Mouse (Mus musculus): ENCODE results near the gene Wbp2. TPM values are rescaled to one million over a fixed set of nuclear protein-coding genes. Genes with fewer than 3 reads are reported as not detected.

The Wbp2 gene
- polyA plus RNA-seq, 1 experiment from 2014 or later, result 63.3 TPM

DNA sequence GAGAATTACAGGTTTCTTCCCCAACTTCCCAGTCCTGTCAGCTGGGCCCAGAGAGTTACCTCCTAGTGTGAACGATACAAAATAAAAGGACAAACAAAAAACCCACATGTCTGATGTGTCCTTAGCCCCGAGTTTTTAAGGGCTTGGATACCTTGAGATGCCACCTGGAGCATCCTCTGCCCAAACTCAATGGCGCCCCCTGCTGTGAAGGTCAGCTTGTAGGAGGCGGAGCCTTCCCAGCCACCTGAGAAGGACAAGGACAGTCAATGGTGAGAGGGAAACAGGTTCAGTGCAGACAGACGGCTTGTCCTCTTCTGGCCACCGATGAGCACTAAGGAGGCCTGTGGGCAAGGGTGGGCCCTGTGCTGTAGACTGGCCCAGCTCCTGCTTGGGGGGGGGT is 5.7 kb downstream of the Wbp2 start:
- Histone ChIP-seq H3K36me3 (replicated peaks; ENCODE audit: insufficient read depth, low read length) (peaks cover 59% of the 10 kb centered on the region), H3K9ac (replicated peaks) (no peak overlapping the region), H3K27me3 (ENCODE audit: insufficient read depth, low read length) (no peaks in the 10 kb centered on the region), H3K4me2 (ENCODE audit: low read depth, low read length) (no peak overlapping the region), H3K27ac (ENCODE audit: low read depth) (no peak overlapping the region), H3K4me3 (ENCODE audit: low read depth, low read length) (no peak overlapping the region), H3K9me3 (ENCODE audit: low read length) (no peaks in the 10 kb centered on the region), H3K4me1 (ENCODE audit: insufficient read depth) (peaks cover 52% of the 10 kb centered on the region)
- TF ChIP-seq CTCF (IDR thresholded peaks at IDR 0.05; ENCODE audit: low read depth), result peak; percentile 85
- no peak for TF ChIP-seq EP300 (IDR thresholded peaks at IDR 0.05; ENCODE audit: low read depth)
- ATAC-seq, result no peak
- DNase-seq, result peak; percentile 86
- WGBS (ENCODE audit: insufficient replicate concordance), result 60% methylated on average over 6 of the region's 6 CpGs

GRCm38 (mm10) chr11:116079511-116079910 is 7.3 kb downstream of the Wbp2 start:
- peaks cover 50% of the 10 kb centered on the region for H3K36me3 ChIP-seq (replicated peaks; ENCODE audit: insufficient read depth, low read length)
- ATAC-seq, result no peak
- H3K4me2 ChIP-seq (ENCODE audit: low read depth, low read length), result no peak overlapping the region
- H3K9ac ChIP-seq (replicated peaks), result no peak overlapping the region
- DNase-seq, result no peak
- no peak for TF ChIP-seq EP300 (IDR thresholded peaks at IDR 0.05; ENCODE audit: low read depth)
- no peak for TF ChIP-seq CTCF (IDR thresholded peaks at IDR 0.05; ENCODE audit: low read depth)
- peaks cover 42% of the 10 kb centered on the region for H3K4me1 ChIP-seq (ENCODE audit: insufficient read depth)
- 70% methylated on average over 10 of the region's 10 CpGs for WGBS (ENCODE audit: insufficient replicate concordance)
- no peaks in the 10 kb centered on the region for H3K27me3 ChIP-seq (ENCODE audit: insufficient read depth, low read length)
- no peak overlapping the region for H3K4me3 ChIP-seq (ENCODE audit: low read depth, low read length)
- H3K9me3 ChIP-seq (ENCODE audit: low read length), result no peaks in the 10 kb centered on the region
- no peak overlapping the region for H3K27ac ChIP-seq (ENCODE audit: low read depth)

GRCm38 (mm10) chr11:116078676-116079320 is 8.0 kb downstream of the Wbp2 start:
- TF ChIP-seq EP300 (IDR thresholded peaks at IDR 0.05; ENCODE audit: low read depth) (no peak), CTCF (IDR thresholded peaks at IDR 0.05; ENCODE audit: low read depth) (no peak)
- DNase-seq (no peak), ATAC-seq (no peak)
- Histone ChIP-seq H3K36me3 (replicated peaks; ENCODE audit: insufficient read depth, low read length) (peaks cover 49% of the 10 kb centered on the region), H3K4me2 (ENCODE audit: low read depth, low read length) (peak overlapping the region; percentile 77), H3K4me1 (ENCODE audit: insufficient read depth) (peaks cover 35% of the 10 kb centered on the region), H3K27me3 (ENCODE audit: insufficient read depth, low read length) (no peaks in the 10 kb centered on the region), H3K4me3 (ENCODE audit: low read depth, low read length) (no peak overlapping the region), H3K9ac (replicated peaks) (no peak overlapping the region), H3K9me3 (ENCODE audit: low read length) (no peaks in the 10 kb centered on the region), H3K27ac (ENCODE audit: low read depth) (peak overlapping the region; percentile 95; the same call in 1 of the 2 replicates)
- 60% methylated on average over 10 of the region's 10 CpGs for WGBS (ENCODE audit: insufficient replicate concordance)

GRCm38 (mm10) chr11:116078221-116078620 is 8.6 kb downstream of the Wbp2 start:
- Histone ChIP-seq H3K4me1 (ENCODE audit: insufficient read depth) (peaks cover 31% of the 10 kb centered on the region), H3K36me3 (replicated peaks; ENCODE audit: insufficient read depth, low read length) (peaks cover 43% of the 10 kb centered on the region)
- ATAC-seq, result peak; percentile 13

GRCm38 (mm10) chr11:116077446-116078204 is 9.2 kb downstream of the Wbp2 start, which contains the start of gene Unc13d:
TSS of gene Unc13d (minus strand) at chr11:116077961.
- Histone ChIP-seq H3K4me3 (ENCODE audit: low read depth, low read length) (peak within 1 kb of the TSS; percentile 59), H3K9me3 (ENCODE audit: low read length) (no peaks in the 10 kb centered on the region), H3K4me1 (ENCODE audit: insufficient read depth) (peaks cover 31% of the 10 kb centered on the region), H3K36me3 (replicated peaks; ENCODE audit: insufficient read depth, low read length) (peaks cover 39% of the 10 kb centered on the region), H3K27me3 (ENCODE audit: insufficient read depth, low read length) (no peaks in the 10 kb centered on the region), H3K4me2 (ENCODE audit: low read depth, low read length) (peak within 1 kb of the TSS; percentile 77), H3K27ac (ENCODE audit: low read depth) (peak within 1 kb of the TSS; percentile 95), H3K9ac (replicated peaks) (peak within 1 kb of the TSS; percentile 71)
- 16% methylated on average over 22 of the region's 22 CpGs for WGBS (ENCODE audit: insufficient replicate concordance)
- DNase-seq (peak; percentile 83), ATAC-seq (peak; percentile 78)
- TF ChIP-seq CTCF (IDR thresholded peaks at IDR 0.05; ENCODE audit: low read depth) (peak; percentile 81), EP300 (IDR thresholded peaks at IDR 0.05; ENCODE audit: low read depth) (no peak)

More at GRCm38 (mm10) chr11:116078221-116078620, 8.6 kb downstream of the Wbp2 start:
- TF ChIP-seq CTCF (IDR thresholded peaks at IDR 0.05; ENCODE audit: low read depth) (no peak), EP300 (IDR thresholded peaks at IDR 0.05; ENCODE audit: low read depth) (no peak)
- Histone ChIP-seq H3K9me3 (ENCODE audit: low read length) (no peaks in the 10 kb centered on the region), H3K27me3 (ENCODE audit: insufficient read depth, low read length) (no peaks in the 10 kb centered on the region), H3K9ac (replicated peaks) (peak overlapping the region; percentile 71), H3K4me2 (ENCODE audit: low read depth, low read length) (peak overlapping the region; percentile 77), H3K27ac (ENCODE audit: low read depth) (peak overlapping the region; percentile 95), H3K4me3 (ENCODE audit: low read depth, low read length) (peak overlapping the region; percentile 59)
- 11% methylated on average over 16 of the region's 16 CpGs for WGBS (ENCODE audit: insufficient replicate concordance)
- peak; percentile 82 for DNase-seq

GRCm38 (mm10) chr11:116076836-116077235 is 10.0 kb downstream of the Wbp2 start:
- no peaks in the 10 kb centered on the region for H3K9me3 ChIP-seq (ENCODE audit: low read length)
- TF ChIP-seq EP300 (IDR thresholded peaks at IDR 0.05; ENCODE audit: low read depth) (no peak), CTCF (IDR thresholded peaks at IDR 0.05; ENCODE audit: low read depth) (no peak)
- H3K27me3 ChIP-seq (ENCODE audit: insufficient read depth, low read length), result no peaks in the 10 kb centered on the region
- peaks cover 32% of the 10 kb centered on the region for H3K36me3 ChIP-seq (replicated peaks; ENCODE audit: insufficient read depth, low read length)
- peak overlapping the region; percentile 77 for H3K4me2 ChIP-seq (ENCODE audit: low read depth, low read length)
- WGBS (ENCODE audit: insufficient replicate concordance), result 23% methylated on average over 7 of the region's 7 CpGs
- peaks cover 31% of the 10 kb centered on the region for H3K4me1 ChIP-seq (ENCODE audit: insufficient read depth)
- peak overlapping the region; percentile 59 for H3K4me3 ChIP-seq (ENCODE audit: low read depth, low read length)
- peak; percentile 62 for DNase-seq
- peak; percentile 54 for ATAC-seq
- H3K27ac ChIP-seq (ENCODE audit: low read depth), result peak overlapping the region; percentile 95
- H3K9ac ChIP-seq (replicated peaks), result peak overlapping the region; percentile 71
